Mouse (Mus musculus): Measurements from ENCODE around the gene Elfn1. TPM values are rescaled to one million over a fixed set of nuclear protein-coding genes. Genes with fewer than 3 reads are reported as not detected.

Elfn1 gene
- total RNA-seq (2014; fragmentation: Nextera tagmentation) (0.13 TPM in 1 of 2 replicates, not detected in the other), total RNA-seq (2017) (not detected in 2 replicates)

DNA sequence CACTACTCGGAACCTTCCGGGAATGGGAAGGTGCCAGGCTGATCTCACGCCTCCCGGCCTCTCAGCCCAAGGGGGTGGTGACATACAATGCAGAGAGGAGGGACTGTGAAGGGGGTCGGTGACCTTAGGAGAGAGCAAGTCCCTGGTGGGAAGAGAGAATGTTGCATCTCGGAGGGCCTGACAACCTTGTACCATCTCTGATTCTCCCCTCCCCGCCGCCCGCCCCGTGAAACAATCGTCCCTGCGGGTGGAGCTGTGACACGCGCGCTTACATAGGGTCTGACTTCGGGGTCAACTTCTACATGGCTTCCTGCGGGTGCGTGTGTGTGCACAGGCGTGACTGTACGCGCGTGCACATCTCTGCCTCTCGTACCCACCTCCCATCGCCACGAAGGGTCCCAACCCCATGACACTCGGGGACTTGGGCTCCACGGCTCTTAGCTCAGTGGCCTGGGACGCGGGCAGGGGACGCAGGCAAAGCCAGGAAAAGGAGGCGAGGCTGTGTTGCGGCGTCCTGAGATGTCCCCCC lies at the start of gene Elfn1:
Gene Elfn1, plus strand, starts transcription at position 230 of the 529 bp plus-strand sequence.
- ATAC-seq (replicated peaks; ENCODE audit: low FRiP score, low TSS enrichment, poor library complexity, severe bottlenecking): no peak

DNA sequence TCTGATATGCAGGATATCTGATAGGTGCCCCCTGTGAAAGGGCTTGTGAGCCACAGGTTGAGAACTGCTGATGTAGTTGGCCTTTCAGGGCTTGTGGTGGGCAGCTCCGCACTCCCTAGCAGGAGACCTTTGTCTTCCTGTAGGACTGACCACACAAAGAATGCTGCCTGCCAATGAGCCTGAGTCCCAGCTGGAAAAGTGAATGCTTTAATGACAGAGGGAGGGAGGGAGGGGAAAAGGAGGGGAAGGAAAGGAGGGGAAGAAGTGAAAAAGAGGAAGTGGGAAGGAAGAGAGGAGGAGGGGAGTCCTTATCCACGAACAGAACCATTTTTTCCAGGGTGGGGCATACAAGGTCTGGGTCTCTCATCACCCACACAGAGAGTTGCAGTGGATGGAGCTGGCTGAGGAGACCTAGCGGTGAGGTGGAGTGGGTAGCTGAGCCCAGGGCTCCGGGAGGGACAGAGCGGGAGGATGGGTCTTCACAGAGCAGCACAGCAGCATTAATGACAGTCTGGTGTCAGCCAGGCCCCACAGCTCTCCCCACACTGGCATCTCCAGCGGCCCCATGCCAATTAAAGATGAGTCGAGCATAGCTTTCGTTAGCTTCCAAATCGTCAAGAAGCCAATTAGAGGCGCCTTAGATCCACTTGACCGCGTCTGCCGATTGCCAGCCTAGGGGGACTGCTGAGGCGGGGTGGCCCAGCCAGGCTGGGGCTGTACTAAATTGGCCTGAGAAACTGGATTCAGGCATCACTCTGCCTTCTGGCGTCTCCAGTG lies 47.2 kb upstream of the Elfn1 start:
- no peak for ATAC-seq (replicated peaks; ENCODE audit: low FRiP score, low TSS enrichment, poor library complexity, severe bottlenecking)

DNA sequence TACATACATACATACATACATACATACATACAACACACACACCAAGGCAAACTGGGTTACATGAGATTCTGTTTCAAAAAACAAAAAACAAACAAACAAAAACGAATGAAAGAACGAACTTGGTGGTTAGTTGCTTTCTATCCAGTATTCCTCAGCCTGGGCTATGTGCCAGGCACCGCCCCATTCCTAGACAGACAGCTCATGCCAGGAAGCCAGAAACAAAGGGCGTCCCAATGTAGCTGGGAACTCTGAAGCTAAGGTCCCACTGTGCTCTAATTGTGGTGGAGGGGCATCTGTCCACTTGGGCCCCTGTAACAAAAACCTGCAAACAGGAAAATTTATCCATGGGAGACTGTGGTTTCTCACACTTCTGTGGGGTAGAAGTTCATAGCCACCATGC lies 45.0 kb upstream of the Elfn1 start:
- ATAC-seq (replicated peaks; ENCODE audit: low FRiP score, low TSS enrichment, poor library complexity, severe bottlenecking): no peak

DNA sequence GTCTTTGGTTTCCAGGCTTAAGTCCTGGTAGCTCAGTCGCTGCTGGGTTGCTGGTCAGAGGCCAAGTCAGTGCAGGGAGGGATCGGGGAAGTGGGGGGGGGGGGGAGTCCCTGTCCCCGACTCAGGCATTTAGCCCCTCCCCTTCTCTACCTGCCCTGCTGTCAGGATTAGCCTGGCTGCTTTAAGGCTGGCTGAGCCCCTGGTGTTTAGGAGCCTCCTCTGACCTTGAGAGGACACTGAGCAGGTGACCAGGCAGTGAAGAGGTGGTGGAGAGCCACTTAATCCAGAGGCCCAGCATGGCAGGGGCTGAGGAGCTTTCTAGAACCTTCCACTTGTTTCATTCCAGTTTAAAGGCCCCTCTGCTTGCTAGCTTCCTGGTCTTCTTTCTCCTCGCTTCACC lies 36.9 kb upstream of the Elfn1 start:
- ATAC-seq (replicated peaks; ENCODE audit: low FRiP score, low TSS enrichment, poor library complexity, severe bottlenecking): no peak

DNA sequence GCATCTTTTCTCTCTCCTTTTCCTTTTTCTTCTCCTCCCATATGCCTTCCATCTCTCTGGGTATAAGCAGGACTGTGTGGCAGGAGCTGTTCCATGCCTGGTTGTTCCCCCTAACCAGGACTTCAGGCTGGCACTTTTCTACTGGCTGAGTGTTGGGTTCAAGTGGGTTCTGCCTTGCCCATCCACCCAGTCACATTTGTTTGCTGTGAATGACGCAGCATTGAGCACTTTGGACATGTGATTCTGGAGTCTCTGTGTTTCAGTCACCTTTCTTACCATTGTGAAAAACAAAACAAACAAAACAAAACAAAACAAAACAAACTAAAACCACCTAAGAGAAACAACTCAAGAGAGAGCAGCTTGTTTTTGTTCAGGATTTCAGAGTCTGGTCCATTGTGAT lies 36.2 kb upstream of the Elfn1 start:
- ATAC-seq (replicated peaks; ENCODE audit: low FRiP score, low TSS enrichment, poor library complexity, severe bottlenecking): no peak

DNA sequence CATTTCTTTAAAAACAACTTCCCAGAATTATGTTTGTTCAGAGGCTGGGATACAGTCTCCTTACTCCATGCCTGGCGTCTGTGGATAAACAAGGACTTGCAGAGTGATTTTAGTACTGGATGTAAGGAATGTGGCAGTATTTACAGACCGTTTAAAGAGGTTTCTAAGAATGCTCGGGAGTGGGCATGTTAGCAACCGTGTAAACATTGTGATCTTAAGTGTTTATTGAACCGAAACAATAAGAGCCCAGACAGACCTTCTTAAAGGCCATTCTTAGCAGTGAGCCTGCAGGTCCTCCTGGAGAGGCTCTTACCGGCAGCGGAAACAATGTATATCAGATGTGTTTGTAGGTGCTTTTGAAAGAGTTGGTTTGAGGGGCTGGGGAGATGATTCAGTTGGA lies 30.2 kb upstream of the Elfn1 start:
- ATAC-seq (replicated peaks; ENCODE audit: low FRiP score, low TSS enrichment, poor library complexity, severe bottlenecking): no peak

DNA sequence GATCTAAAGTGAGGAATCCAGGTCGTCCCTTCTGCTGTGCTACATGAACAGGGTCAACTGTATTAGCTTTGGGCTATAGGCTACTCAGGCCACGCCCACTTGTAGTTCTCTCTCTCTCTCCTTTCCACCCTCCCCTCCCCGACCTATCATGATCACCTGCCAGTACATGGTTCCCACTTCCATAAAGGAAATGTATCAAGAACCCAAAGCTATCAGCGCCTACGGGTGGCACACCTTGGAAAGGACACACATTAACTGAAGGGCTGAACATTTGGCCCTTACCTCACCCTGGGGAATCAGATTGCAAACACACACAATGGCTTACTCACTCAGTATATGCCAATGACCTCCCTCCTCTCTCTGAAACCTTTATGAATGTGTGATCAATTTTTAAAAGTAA lies 28.0 kb upstream of the Elfn1 start:
- ATAC-seq (replicated peaks; ENCODE audit: low FRiP score, low TSS enrichment, poor library complexity, severe bottlenecking): no peak

DNA sequence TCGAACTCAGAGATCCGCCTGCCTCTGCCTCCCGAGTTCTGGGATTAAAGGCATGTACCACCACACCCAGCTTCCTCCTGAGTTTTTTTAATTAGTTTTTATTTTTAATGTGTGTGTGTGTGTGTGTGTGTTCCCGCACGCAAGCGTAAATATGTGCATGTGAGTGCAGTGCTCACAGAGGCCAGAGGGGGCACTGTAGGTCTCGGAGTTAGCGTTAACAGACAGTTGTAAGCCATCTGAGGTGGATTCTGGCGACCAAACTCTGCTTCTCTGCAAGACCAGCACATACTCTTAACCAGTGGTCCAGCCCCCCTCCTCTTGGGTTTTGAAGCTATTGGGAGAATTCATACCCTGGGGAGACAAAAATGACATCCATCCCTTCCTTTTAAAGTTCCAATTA lies 26.6 kb upstream of the Elfn1 start:
- no peak for ATAC-seq (replicated peaks; ENCODE audit: low FRiP score, low TSS enrichment, poor library complexity, severe bottlenecking)

DNA sequence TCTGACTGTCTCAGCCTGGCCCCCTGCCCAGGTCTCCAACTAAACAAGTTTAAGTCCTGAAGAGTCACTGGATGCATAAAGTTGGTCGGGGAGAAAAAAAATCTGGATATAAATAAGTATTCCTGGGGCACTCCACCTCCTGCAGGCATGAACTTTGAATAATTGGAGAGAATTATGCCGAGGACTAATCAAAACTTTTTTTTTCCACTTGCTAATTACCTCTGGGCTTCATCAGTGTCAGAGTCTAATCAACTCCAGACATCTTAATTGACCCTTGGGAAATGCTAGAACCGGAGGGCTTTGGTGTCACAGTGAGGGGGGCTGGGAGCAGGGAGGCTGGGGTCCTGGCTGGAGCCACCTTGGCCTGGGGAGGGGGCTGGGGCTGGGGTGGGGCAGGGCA lies 19.1 kb upstream of the Elfn1 start:
- no peak for ATAC-seq (replicated peaks; ENCODE audit: low FRiP score, low TSS enrichment, poor library complexity, severe bottlenecking)

DNA sequence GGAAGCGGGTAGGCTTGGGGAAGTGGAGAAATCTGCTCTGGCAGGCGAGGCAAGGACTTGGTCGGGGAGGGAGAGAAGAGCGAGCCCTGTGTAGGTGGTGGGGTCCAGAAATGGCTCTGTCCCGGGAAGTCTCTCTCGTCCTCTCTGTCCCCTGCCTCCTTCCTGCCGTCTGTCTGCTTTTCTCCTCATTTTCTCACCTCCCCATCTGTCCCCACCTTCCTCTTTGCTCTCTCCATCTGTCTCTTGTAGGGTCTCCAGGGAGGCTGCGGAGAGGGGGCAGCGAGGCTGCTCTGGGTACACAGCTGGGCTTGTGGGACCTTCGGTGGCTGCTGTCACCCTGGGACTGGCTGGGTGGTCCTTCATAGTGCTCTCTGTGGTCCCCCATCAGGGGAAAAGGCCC lies 18.4 kb upstream of the Elfn1 start:
- no peak for ATAC-seq (replicated peaks; ENCODE audit: low FRiP score, low TSS enrichment, poor library complexity, severe bottlenecking)

DNA sequence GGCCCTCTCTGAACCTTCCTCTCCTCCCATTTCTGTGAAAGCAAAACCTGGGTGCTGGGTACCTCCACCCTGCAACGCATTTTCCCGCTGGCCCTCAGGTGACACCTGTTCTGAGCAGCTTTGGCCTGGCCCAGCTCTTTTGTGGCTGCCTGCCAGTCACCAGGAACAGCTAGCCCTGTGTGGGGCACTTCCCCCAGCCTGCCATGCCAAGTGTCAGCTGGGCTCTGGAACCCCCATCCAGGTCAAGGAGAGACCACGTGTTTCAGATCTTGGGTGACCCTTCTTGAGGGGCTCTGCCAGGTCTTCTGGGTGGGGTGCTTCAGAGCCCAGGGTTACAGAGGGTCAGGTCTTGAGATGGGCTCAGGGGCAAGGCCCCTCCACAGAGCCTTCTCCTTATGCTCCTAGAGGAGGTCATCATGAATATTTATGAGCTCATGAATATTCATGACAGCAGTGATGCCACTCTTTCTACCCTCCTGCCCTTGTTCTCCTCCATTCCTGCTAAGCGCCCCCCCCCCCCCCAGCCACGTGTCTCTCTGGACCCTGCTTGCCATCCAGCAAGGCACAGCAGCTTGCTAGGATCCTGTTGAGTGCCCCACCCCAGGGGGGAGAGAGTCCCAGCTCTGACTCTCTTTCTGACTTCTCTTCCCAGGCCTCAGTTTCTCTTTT lies 15.3 kb upstream of the Elfn1 start:
- no peak for ATAC-seq (replicated peaks; ENCODE audit: low FRiP score, low TSS enrichment, poor library complexity, severe bottlenecking)

DNA sequence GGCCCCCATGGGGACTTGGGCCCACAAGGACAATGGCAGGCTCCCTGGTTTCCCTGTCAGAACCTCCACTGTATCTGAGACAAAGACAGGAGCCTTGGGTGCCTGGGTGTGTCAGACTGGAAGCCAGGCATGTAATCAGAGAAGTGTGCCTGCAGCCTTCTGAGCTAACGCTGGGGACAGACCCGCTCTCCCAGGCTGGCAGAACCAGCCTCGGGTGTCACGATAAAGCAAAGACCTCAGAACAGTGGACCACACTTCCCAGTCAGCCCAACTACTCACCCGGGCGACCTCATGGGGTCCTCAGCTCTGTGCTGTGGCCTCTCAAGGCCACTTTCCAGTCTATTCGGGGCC lies 14.8 kb upstream of the Elfn1 start:
- ATAC-seq (replicated peaks; ENCODE audit: low FRiP score, low TSS enrichment, poor library complexity, severe bottlenecking): no peak

DNA sequence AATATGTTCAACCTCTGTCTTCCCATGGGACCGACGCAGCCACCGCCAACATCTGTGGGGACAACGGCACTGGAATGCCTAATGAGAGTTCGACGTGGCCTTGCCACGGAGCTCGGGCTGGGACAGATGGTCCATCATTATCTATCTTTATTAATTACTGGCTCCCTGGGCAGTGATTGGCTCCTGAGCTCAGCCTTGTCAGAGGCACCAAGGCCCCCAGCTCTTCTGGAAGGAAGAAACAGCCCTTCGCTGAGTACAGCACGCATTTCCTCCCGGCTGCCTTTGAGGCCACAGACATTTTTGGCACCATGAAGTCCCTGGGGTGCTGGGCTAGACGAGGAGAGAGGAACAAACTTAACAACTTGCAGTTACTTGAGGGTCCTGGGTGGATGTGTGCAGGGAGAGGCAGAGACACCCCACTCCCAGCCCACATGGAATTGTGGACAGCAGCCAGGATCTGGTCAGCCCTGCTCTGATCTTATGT lies 13.7 kb upstream of the Elfn1 start:
- ATAC-seq (replicated peaks; ENCODE audit: low FRiP score, low TSS enrichment, poor library complexity, severe bottlenecking): no peak

DNA sequence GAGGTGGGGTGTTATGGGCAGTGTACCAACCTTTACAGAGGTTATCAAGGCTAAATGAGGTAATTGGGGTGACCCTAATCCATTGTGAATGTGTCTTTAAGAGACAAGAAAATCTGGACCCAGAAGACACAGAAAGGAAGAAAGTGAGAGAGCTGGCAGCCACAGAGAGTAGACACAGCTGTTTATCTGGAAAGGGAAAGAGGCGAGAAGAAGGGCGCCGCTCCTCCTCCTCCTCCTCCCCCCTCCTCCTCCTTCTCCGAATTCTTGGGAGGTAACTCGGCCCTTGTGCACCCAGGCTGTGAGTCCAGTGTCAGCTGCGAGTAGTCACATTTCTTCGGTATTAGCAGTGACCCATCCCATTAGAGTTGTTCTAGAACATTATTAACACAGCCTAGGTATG lies 8.7 kb upstream of the Elfn1 start:
- no peak for ATAC-seq (replicated peaks; ENCODE audit: low FRiP score, low TSS enrichment, poor library complexity, severe bottlenecking)

DNA sequence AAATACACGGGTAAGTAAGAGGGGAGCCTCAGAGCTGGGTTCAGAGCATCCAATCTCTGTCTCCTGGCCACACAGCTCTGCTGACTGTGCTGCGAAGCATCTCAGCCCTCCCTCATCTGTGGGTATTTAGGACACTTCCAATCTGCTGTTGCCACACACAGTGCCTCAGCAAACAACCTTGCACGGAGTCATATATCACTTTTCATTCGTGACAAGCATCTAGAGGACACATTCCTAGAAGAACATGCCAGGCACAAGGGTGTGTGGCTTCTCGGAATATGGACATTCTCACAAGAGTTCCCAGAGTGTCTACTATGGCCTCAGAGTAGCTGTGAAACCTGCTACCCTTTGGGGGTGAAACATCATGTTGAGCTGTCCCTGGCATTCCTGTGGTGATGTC lies 2.6 kb upstream of the Elfn1 start:
- no peak for ATAC-seq (replicated peaks; ENCODE audit: low FRiP score, low TSS enrichment, poor library complexity, severe bottlenecking)

DNA sequence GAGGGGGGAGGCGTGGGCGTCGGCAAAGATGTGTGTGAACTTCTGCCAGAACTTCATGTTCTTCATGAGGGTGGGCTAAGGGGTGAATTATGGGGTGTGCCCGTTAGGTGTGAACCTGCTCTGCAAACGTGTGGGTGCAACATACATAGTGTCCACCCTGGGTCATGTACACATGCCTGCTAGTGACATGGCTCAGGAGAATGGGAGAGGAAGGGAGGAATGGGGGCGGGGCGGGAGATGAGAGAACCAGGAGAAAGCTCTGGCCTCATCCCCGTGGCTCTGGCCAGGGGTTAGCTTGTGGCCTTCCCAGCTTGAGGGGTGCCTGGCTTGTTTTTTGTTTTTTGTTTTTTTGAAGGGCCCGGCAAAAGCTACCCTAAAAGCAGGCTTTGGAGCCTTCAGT lies 1.2 kb upstream of the Elfn1 start:
- ATAC-seq (replicated peaks; ENCODE audit: low FRiP score, low TSS enrichment, poor library complexity, severe bottlenecking): no peak

DNA sequence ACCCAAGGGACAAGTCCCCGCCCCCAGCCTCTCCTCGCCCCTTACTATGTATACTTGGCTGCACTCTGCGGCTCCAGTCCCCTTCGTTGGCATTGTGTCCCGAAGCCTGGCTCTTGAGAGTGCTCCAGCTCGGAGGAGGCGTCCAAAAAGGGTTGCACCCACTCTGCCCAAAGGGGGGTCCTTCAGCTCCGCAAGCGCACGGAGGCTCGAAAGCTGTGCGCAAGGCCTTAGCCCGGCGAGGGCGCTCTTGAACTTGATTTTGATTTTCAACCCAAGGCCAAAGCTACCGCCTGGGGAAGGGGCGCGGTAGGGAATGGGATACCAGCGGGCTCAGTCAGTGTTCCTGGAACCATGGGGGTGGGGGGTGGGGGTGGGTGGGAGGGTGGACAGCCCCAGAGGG lies 502 bp upstream of the Elfn1 start:
- no peak for ATAC-seq (replicated peaks; ENCODE audit: low FRiP score, low TSS enrichment, poor library complexity, severe bottlenecking)

DNA sequence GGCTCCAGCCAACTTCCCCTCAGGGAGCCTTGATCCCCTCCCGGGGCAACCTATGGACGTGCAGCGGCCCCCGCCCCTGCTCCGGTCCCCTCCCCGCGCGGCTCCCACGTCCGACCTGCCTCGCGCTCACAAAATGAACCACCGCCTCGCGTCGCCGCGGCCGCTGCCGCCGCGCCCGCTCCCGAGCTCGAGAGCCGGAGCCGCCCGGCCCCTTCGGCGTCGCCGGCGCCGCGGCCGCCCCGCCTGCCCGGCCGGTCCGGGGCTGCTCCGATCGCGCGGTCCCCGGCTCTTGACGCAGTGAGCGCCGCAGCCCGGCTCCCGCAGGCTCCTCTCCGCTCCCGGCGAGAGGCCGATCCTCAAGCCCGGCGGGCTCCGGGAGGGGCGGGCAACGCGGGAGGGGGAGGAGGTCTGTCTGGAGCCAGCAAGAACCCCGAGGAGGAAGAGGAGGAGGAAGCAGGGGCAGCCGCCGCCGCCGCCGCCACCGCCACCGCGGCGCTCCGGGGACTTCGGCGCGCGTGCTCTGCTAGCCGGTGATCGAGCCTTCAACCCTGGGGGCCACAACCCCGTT lies 584 bp downstream of the Elfn1 start:
- no peak for ATAC-seq (replicated peaks; ENCODE audit: low FRiP score, low TSS enrichment, poor library complexity, severe bottlenecking)

DNA sequence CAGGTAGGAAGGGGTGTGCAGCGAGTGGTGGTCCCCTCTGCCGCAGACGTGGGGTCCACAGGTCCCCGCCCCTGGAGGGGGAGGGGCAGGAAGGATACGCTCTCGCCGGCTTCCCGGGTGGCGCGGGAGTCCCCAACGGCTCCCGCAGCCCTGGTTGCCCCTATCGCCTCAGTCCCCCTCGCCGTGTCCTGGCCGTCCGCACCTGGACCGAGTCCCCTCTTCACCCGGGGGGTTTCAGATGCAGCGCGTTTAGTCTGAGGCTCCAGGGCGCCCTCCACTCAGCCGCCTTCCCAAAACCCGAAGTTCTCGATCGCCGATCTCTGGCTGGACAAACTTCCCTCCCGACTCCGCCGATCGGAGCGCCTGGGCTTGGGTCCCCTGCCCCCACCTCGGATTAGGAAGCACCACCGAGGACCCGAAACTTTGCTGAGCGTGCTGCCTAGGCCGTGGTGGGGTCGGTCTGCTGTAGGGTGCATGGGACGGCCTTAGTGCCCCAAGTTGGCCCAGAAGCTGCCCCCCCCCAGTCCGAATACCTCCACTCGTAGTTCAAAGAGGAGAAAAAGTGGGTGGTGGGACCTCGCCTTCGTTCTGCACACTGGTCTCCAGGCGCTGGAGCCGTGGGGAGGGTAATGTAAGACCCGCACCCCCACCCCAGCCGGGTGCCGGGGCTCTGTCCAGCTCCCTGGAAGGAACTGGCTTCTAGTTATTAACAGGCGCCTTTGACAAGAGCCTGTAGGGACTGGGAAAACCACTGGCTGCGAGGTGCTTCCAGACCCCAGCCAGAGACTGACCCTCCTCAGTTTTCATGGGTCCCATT lies 1.3 kb downstream of the Elfn1 start:
- no peak for ATAC-seq (replicated peaks; ENCODE audit: low FRiP score, low TSS enrichment, poor library complexity, severe bottlenecking)
